Mouse (Mus musculus) embryonic facial prominence, embryonic 11.5 days (tissue): ENCODE data around the gene Kif3c. TPM values are rescaled to one million over a fixed set of nuclear protein-coding genes. Genes with fewer than 3 reads are reported as not detected.

Experiments used
- ATAC-seq: fragments of 200-750 bp; cut with Nextera tagmentation; replicated peaks from 2 replicates; pipeline ENCODE4 v1.8.0; 2017; ENCODE audit warnings: low read depth; ENCODE audit not compliant: insufficient number of reproducible peaks, low FRiP score, low TSS enrichment
- DNase-seq: peaks from one replicate; pipeline ENCODE4 v3.0.0-alpha.2; 2015; ENCODE audit warnings: low spot score
- H3K27ac ChIP-seq: fragments of 300-500 bp; sonication (generic); replicated peaks from 2 replicates; pipeline ENCODE4 v1.5.1; 2014; ENCODE audit warnings: mild to moderate bottlenecking, low read depth, low read length, control low read depth
- H3K27me3 ChIP-seq: fragments of 300-500 bp; sonication (generic); 2 replicates; pipeline ENCODE4 v1.6.1; 2014; ENCODE audit warnings: mild to moderate bottlenecking, low read length, moderate library complexity, mixed read lengths; ENCODE audit not compliant: control insufficient read depth, insufficient read depth
- H3K36me3 ChIP-seq: fragments of 300-500 bp; sonication (generic); replicated peaks from 2 replicates; pipeline ENCODE4 v1.6.1; 2014; ENCODE audit warnings: low read depth, mild to moderate bottlenecking, low read length, moderate library complexity, mixed read lengths; ENCODE audit not compliant: control insufficient read depth, insufficient read depth
- H3K4me1 ChIP-seq: fragments of 300-500 bp; sonication (generic); 2 replicates; pipeline ENCODE4 v1.6.1; 2014; ENCODE audit warnings: low read length, mixed read lengths; ENCODE audit not compliant: control insufficient read depth, insufficient read depth
- H3K4me2 ChIP-seq: fragments of 300-500 bp; sonication (generic); 2 replicates; pipeline ENCODE4 v1.6.1; 2014; ENCODE audit warnings: low read depth, mild to moderate bottlenecking, control low read depth, low read length, moderate library complexity
- H3K4me3 ChIP-seq: fragments of 300-500 bp; sonication (generic); 2 replicates; pipeline ENCODE4 v1.5.1; 2014; ENCODE audit warnings: low read depth, low read length, control low read depth
- H3K9ac ChIP-seq: fragments of 300-500 bp; sonication (generic); replicated peaks from 2 replicates; pipeline ENCODE4 v1.6.1; 2014; ENCODE audit warnings: mild to moderate bottlenecking, control low read depth, low read length
- H3K9me3 ChIP-seq: fragments of 300-500 bp; sonication (generic); replicated peaks from 2 replicates; pipeline ENCODE4 v1.6.1; 2016; ENCODE audit warnings: mild to moderate bottlenecking, low read length, inconsistent platforms, mixed read lengths; ENCODE audit not compliant: control insufficient read depth
- whole genome bisulfite sequencing: fragments of 180-500 bp; shearing (Covaris S2); extraction: QIAGEN DNeasy Blood & Tissue Kit; methylation state at CpG from one replicate; pipeline ENCODE4 v1.1.7; 2014; 5-methylcytosine and 5-hydroxymethylcytosine counted together
- polyA plus RNA-seq: library from polyadenylated mRNA; unstranded; fragments of >200 nt; fragmentation: Nextera tagmentation; extraction: Ambion mirVana; gene quantifications from 2 replicates; pipeline ENCODE4 v1.2.1, GENCODE M21; 2014

The Kif3c gene
- polyA plus RNA-seq, 1 experiment from 2014 or later: 16.1 TPM

DNA sequence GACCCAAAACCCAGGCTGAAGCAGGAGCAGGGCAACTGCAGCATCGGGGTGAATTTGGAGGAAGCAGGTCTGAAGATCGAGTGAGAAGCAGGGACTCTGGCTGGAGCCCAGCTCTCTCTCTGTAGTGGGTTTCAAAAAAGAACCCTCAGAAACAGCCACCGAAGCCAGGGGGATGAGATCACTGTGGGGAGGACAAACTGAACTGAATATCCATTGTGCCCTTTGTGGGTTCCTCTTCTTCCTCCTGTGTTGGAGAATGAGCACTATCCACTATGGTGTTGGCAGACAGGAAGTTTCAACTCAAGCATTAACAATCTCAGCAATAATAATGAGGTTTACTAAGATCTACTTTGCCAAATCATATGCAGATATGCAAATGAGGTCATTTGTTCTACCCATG is 7.1 kb downstream of the Kif3c start:
- 69% methylated on average over 3 of the region's 3 CpGs for WGBS
- no peak overlapping the region for H3K27ac ChIP-seq
- no peaks in the 10 kb centered on the region; the same call in 1 of the 2 replicates for H3K36me3 ChIP-seq
- H3K4me3 ChIP-seq: no peak overlapping the region
- H3K4me1 ChIP-seq: no peaks in the 10 kb centered on the region
- no peaks in the 10 kb centered on the region for H3K27me3 ChIP-seq
- no peak overlapping the region for H3K4me2 ChIP-seq
- DNase-seq (no peak), ATAC-seq (no peak)
- H3K9ac ChIP-seq: no peak overlapping the region
- H3K9me3 ChIP-seq: no peaks in the 10 kb centered on the region

DNA sequence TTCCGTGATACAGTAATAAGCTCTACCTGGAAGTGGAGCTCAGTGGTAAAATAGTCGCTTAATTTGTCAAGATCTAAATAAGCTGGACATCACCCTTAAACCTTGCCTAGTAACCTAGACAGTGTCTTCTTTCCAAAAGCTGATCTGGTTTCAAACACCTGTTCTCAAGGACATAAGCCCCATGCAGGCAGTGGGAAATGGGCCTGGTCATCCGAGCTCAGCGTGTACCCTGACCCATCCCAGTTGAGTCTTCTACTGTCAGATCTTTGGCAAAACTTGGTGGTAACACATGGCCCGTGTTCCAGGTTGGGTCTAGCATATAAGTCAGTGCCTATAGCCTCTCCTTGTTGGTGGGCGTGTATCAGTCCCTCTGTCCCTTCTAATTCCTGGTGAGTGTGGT is 8.6 kb downstream of the Kif3c start:
- Histone ChIP-seq H3K36me3 (no peaks in the 10 kb centered on the region), H3K27ac (no peak overlapping the region), H3K9me3 (no peaks in the 10 kb centered on the region), H3K4me3 (no peak overlapping the region), H3K4me1 (no peaks in the 10 kb centered on the region), H3K9ac (no peak overlapping the region), H3K4me2 (no peak overlapping the region), H3K27me3 (no peaks in the 10 kb centered on the region)
- WGBS: 93% methylated on average over 6 of the region's 6 CpGs
- ATAC-seq (no peak), DNase-seq (no peak)

DNA sequence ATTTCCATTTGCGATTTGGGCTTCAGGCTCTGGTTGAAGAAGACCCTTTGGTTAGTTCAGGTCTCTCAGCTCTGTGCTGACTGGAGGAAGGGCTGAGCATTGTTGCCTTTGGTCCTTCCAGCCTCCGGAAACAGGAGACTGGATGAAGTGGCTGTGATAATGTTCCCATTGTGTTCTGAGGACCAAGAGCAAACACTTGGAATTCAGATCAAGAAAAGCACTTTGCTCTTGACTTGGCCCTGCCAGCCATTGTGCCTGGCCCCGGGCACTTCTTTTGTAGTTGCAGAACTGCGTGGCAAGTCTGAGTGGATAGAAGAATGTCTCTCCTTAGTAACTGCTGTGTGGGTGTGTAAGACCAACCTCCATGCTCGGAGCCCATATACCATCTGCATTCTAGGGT is 9.6 kb downstream of the Kif3c start:
- no peaks in the 10 kb centered on the region for H3K9me3 ChIP-seq
- WGBS: 74% methylated on average over 5 of the region's 5 CpGs
- no peak overlapping the region for H3K27ac ChIP-seq
- H3K9ac ChIP-seq: no peak overlapping the region
- no peak overlapping the region for H3K4me2 ChIP-seq
- no peaks in the 10 kb centered on the region for H3K27me3 ChIP-seq
- ATAC-seq (no peak), DNase-seq (no peak)
- H3K36me3 ChIP-seq: no peaks in the 10 kb centered on the region
- no peak overlapping the region for H3K4me3 ChIP-seq
- H3K4me1 ChIP-seq: no peaks in the 10 kb centered on the region

DNA sequence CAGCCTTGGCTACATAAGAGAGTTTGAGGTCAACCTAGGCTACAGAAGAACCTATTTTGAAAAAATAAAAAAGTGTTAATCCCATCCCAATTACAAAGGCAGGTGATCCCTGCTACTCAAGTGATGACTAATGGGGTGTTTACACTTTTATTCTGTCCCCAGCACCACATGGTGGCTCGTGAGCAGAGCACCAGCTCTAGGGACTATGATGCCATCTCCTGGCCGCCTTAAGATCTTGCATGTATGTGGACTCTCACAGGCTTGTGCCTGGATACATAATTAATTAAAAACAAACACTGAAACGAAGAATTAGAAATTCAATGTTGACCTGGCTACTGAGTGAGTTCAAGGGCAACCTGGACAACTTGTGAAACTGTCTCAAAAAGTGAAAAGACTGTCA is 12.3 kb downstream of the Kif3c start:
- ATAC-seq (no peak), DNase-seq (no peak)
- Histone ChIP-seq H3K4me3 (no peak overlapping the region), H3K4me2 (no peak overlapping the region), H3K9me3 (no peaks in the 10 kb centered on the region), H3K9ac (no peak overlapping the region), H3K27me3 (no peaks in the 10 kb centered on the region), H3K27ac (no peak overlapping the region), H3K36me3 (no peaks in the 10 kb centered on the region), H3K4me1 (no peaks in the 10 kb centered on the region)
- 20% methylated on average over 3 of the region's 3 CpGs for WGBS

DNA sequence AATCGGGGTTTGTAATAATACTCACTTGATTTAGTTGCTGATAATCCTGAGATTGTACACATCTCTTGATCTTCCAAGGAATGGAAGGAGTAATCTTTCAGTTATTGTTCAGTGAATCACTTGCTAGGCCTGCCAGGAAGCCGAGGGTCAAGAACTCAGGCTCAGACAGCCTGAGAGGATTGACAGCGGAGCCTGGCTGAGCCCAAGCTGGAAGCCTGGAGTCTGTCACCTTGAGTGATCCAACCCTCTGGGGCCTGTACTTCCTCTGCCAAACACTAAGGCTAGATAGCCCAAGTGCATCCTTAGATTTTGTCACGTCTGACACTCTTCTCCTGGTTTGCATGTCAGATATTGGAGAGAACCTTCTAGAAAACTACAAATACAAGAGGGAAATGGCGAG is 12.8 kb downstream of the Kif3c start:
- no peaks in the 10 kb centered on the region for H3K36me3 ChIP-seq

DNA sequence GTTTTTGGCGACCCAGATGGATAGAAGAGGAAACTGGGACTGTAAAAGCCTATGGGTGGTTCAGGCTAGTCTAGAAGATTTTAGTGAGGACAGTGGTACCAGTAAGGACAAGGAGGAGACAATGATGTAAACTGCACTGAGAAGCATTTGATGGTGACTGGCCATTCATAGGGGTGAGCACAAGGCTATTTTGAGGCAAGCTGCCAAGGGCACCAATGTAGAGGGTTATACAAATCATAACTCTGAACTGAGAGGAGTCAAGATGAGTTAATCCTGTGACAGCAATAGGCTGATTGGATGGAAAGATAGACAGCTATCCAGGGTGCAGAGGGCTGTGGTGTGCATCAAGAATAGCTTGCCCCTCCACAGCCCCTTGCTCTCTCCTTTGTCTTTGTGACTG is 19.9 kb downstream of the Kif3c start:
- no peaks in the 10 kb centered on the region for H3K27me3 ChIP-seq
- DNase-seq (no peak), ATAC-seq (no peak)
- no peaks in the 10 kb centered on the region for H3K9me3 ChIP-seq
- H3K36me3 ChIP-seq: peaks cover 4% of the 10 kb centered on the region
- H3K4me3 ChIP-seq: no peak overlapping the region
- no peak overlapping the region for H3K9ac ChIP-seq
- no peak overlapping the region for H3K4me2 ChIP-seq
- no peak overlapping the region for H3K27ac ChIP-seq
- WGBS: 71% methylated on average over 1 of the region's 1 CpGs
- H3K4me1 ChIP-seq: no peaks in the 10 kb centered on the region

More for the DNA sequence above, 12.8 kb downstream of the Kif3c start:
- 71% methylated on average over 5 of the region's 5 CpGs for WGBS
- no peak overlapping the region for H3K4me3 ChIP-seq
- H3K9ac ChIP-seq: no peak overlapping the region
- no peaks in the 10 kb centered on the region for H3K9me3 ChIP-seq
- no peak for ATAC-seq
- H3K4me2 ChIP-seq: no peak overlapping the region
- no peaks in the 10 kb centered on the region for H3K27me3 ChIP-seq
- DNase-seq: no peak
- no peaks in the 10 kb centered on the region for H3K4me1 ChIP-seq
- H3K27ac ChIP-seq: no peak overlapping the region

DNA sequence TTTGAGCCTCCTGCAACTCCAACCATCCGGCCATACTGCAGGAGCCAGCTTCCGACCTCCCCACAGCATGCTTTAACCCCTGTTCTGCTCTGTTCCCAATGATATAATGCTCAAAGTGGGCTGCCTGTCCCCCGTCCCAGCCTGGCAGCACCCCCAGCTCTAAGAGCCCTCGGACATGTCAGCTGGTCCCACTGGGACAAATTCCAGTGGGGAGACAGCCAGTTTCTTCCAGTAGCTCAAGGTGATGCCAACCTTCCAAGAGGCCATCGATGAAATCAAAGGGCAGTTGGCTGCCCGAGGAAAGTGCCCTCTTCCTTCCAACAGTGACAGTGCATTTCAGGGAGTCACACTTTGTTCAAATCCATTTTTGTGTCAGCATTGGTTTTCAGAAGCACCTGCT is 20.3 kb downstream of the Kif3c start:
- WGBS: 82% methylated on average over 6 of the region's 6 CpGs
- Histone ChIP-seq H3K9ac (no peak overlapping the region), H3K4me2 (no peak overlapping the region), H3K27me3 (no peaks in the 10 kb centered on the region), H3K36me3 (peaks cover 4% of the 10 kb centered on the region), H3K9me3 (no peaks in the 10 kb centered on the region), H3K27ac (no peak overlapping the region), H3K4me3 (no peak overlapping the region), H3K4me1 (no peaks in the 10 kb centered on the region)
- ATAC-seq (no peak), DNase-seq (no peak)

DNA sequence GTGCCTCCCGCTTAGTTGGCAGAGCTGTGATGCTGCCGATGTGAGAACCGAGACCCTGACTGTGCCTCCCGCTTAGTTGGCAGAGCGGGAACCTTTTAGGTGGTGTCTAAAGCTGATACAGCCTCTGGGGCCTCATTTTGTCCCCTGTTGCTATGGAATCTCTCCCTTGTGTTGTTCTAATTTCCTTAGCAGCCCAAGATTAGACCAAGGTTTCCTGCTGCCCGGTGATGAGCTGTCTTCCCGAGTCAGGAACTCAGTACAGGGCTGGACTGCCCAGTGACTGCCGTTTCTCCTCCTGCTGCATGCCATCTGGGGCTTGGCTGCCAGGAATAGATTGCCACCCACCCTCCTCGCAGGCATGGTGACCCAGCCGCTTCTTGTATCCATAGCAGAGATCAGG is 21.0 kb downstream of the Kif3c start:
- Histone ChIP-seq H3K4me1 (no peaks in the 10 kb centered on the region), H3K27ac (no peak overlapping the region), H3K36me3 (peaks cover 4% of the 10 kb centered on the region), H3K9ac (no peak overlapping the region), H3K27me3 (no peaks in the 10 kb centered on the region), H3K4me3 (no peak overlapping the region), H3K4me2 (no peak overlapping the region), H3K9me3 (no peaks in the 10 kb centered on the region)
- ATAC-seq: no peak
- no peak for DNase-seq
- WGBS: 64% methylated on average over 10 of the region's 10 CpGs
